Comparison of ENCODE assay signal across 1 mouse cellular context in the genomic region with DNA sequence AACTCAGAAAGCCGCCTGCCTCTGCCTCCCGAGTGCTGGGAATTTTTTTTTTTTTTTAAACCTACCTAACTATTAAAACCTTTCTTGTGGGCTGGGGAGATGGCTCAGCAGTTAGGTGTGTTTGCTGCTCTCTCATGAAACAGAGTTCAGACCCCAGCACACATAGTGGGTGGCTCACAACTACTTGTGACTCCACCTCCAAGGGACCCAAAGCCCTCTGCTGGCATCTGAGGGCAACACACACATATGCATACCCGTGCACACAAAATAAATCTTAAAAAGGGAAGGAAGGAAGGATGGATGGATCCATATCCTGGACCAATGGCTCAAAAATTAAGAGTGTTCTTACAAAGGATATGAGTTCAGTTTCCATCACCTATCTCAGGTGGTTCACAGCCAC.
TF ChIP-seq lines count a peak whose summit lies in the region.

No protein-coding gene starts in this region.

TF ChIP-seq in MEL, 35 proteins besides CTCF, POLR2A, EP300 and RAD21:
- TF ChIP-seq NRF1 (IDR thresholded peaks at IDR 0.05; ENCODE audit: insufficient read depth, low read depth, low read length, poor library complexity, severe bottlenecking) (no peak), KAT2A (conservative IDR thresholded peaks at IDR 0.05; ENCODE audit: low read depth, low read length) (no peak), MAFK (IDR thresholded peaks at IDR 0.05; ENCODE audit: borderline replicate concordance, low read depth, low read length) (no peak), NELFE (IDR thresholded peaks at IDR 0.05; ENCODE audit: low read depth, low read length) (no peak), ZNF384 (IDR thresholded peaks at IDR 0.05; ENCODE audit: low read depth, low read length) (no peak), SMC3 (IDR thresholded peaks at IDR 0.05; ENCODE audit: low read depth, low read length) (no peak), MAX (IDR thresholded peaks at IDR 0.05; ENCODE audit: low read length) (no peak)
TF ChIP-seq in MEL: peak in this region for 0.
